Mouse (Mus musculus) heart, adult 2 months (tissue): ENCODE measurements at regions not wholly inside any gene's neighbourhood (a gene's known extent, or its start where the extent isn't known, plus 50 kb on each side); places are given as distances from the start of the nearest gene placed in this dataset.

Experiments
- CTCF ChIP-seq: fragments of 200-600 bp; IDR thresholded peaks from 2 replicates; pipeline ENCODE4 v1.8.1; 2022; ENCODE audit warnings: antibody characterized with exemption, mild to moderate bottlenecking, moderate library complexity
- POLR2A ChIP-seq: fragments of 200-500 bp; IDR thresholded peaks from 2 replicates; pipeline ENCODE4 v1.6.1; 2011; ENCODE audit warnings: mild to moderate bottlenecking, low read depth, low read length, control low read depth; ENCODE audit not compliant: insufficient read depth

GRCm38 (mm10) chr5:111801051-111801450 lies 67.3 kb downstream of the Gm26897 start:
- no peak for TF ChIP-seq CTCF
- TF ChIP-seq POLR2A = no peak
